Mouse (Mus musculus) MEL (cell line): ENCODE results near the gene Uevld.

Experiments
- CTCF ChIP-seq, 3 experiments: IDR thresholded peaks in 2 of 3; conservative IDR thresholded peaks in 1 of 3; 2 replicates each; pipeline ENCODE4 v1.5.1; 2011 to 2012; ENCODE audit warnings: low read length in 3 of 3, low read depth in 2 of 3, mild to moderate bottlenecking in 2 of 3, improper control_type of control experiment in 1 of 3, inconsistent platforms in 1 of 3, mixed read lengths in 1 of 3, moderate library complexity in 1 of 3; ENCODE audit not compliant: control insufficient read depth in 1 of 3, insufficient read depth in 1 of 3, poor library complexity in 1 of 3, severe bottlenecking in 1 of 3
- HCFC1 ChIP-seq: IDR thresholded peaks from 2 replicates; pipeline ENCODE4 v1.6.1; 2012; ENCODE audit warnings: low read depth, mild to moderate bottlenecking, inconsistent platforms, low read length, improper control_type of control experiment, moderate library complexity
- NRF1 ChIP-seq: IDR thresholded peaks from 2 replicates; pipeline ENCODE4 v1.6.1; 2014; ENCODE audit warnings: low read depth, mild to moderate bottlenecking, inconsistent platforms, low read length, improper control_type of control experiment, moderate library complexity; ENCODE audit not compliant: poor library complexity, insufficient read depth, severe bottlenecking
- POLR2A ChIP-seq, 2 experiments: IDR thresholded peaks; 2 replicates each; pipeline ENCODE4 v1.6.1; 2011 to 2012; ENCODE audit warnings: low read length in 2 of 2, mild to moderate bottlenecking in 2 of 2, control low read depth in 1 of 2, improper control_type of control experiment in 1 of 2, low read depth in 1 of 2, moderate library complexity in 1 of 2; ENCODE audit not compliant: control insufficient read depth in 1 of 2, insufficient read depth in 1 of 2, poor library complexity in 1 of 2
- POLR2AphosphoS2 ChIP-seq: IDR thresholded peaks from 2 replicates; pipeline ENCODE4 v1.6.1; 2011; ENCODE audit warnings: low read length, improper control_type of control experiment
- POLR2AphosphoS5 ChIP-seq: IDR thresholded peaks from 2 replicates; pipeline ENCODE4 v1.6.1; 2012; ENCODE audit warnings: low read depth, borderline replicate concordance, mild to moderate bottlenecking, inconsistent platforms, low read length, moderate library complexity, mixed read lengths
- RCOR1 ChIP-seq: IDR thresholded peaks from 2 replicates; pipeline ENCODE4 v1.6.1; 2012; ENCODE audit warnings: low read depth, mild to moderate bottlenecking, inconsistent platforms, low read length, improper control_type of control experiment
- SMC3 ChIP-seq: IDR thresholded peaks from 2 replicates; pipeline ENCODE4 v1.6.1; 2011; ENCODE audit warnings: low read depth, low read length, improper control_type of control experiment
- USF1 ChIP-seq: IDR thresholded peaks from 2 replicates; pipeline ENCODE4 v1.6.1; 2014; ENCODE audit warnings: low read depth, mild to moderate bottlenecking, inconsistent platforms, low read length, improper control_type of control experiment, moderate library complexity
- USF2 ChIP-seq, 2 experiments: IDR thresholded peaks; 2 replicates each; pipeline ENCODE4 v1.6.1; 2011 to 2012; ENCODE audit warnings: improper control_type of control experiment in 2 of 2, low read length in 2 of 2, borderline replicate concordance in 1 of 2, inconsistent platforms in 1 of 2, low read depth in 1 of 2, mild to moderate bottlenecking in 1 of 2; ENCODE audit not compliant: insufficient read depth in 1 of 2

DNA sequence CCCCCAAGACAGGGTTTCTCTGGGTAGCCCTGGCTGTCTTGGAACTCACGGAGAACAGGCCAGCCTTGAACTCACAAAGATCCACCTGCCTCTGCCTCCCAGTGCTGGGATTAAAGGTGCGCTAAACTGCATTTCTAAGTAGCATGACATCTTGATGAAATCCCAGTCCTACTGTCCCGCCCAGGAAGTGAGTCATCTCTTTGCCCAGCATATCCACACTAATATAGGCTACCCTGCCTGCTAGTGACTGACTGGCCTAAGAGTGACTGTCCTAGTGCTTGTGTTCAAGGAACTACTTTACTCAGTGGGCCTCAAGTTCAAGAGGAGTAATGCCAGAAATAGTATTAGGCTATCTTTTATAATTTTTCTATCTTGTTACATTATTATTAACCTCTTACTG, 42.0 kb downstream of the Uevld start:
- no peak for TF ChIP-seq USF1
- no peak for TF ChIP-seq CTCF (IDR thresholded peaks at IDR 0.05 in 2 of 3, conservative IDR thresholded peaks at IDR 0.05 in 1 of 3; ENCODE audit: control insufficient read depth in 1 of 3, insufficient read depth in 1 of 3, low read depth in 2 of 3, low read length in 3 of 3, poor library complexity in 1 of 3, severe bottlenecking in 1 of 3)
- TF ChIP-seq POLR2AphosphoS5, result no peak
- no peak for TF ChIP-seq USF2 (IDR thresholded peaks at IDR 0.05; ENCODE audit: borderline replicate concordance in 1 of 2, insufficient read depth in 1 of 2, low read depth in 1 of 2, low read length in 2 of 2)
- no peak for TF ChIP-seq RCOR1
- TF ChIP-seq POLR2AphosphoS2, result no peak
- TF ChIP-seq SMC3, result no peak
- TF ChIP-seq POLR2A (IDR thresholded peaks at IDR 0.05; ENCODE audit: control insufficient read depth in 1 of 2, insufficient read depth in 1 of 2, low read depth in 1 of 2, low read length in 2 of 2, poor library complexity in 1 of 2), result no peak
- TF ChIP-seq HCFC1, result no peak
- TF ChIP-seq NRF1, result no peak
